Mouse (Mus musculus) yolk sac, embryonic 10.5 days (tissue): Measurements from ENCODE around the gene Psmb10.
A peak's percentile ranks its signal among the peaks of the same experiment; 100 is the strongest.

Source experiments
- DNase-seq: peaks from one replicate; pipeline ENCODE4 v3.0.0-alpha.2; 2017; ENCODE audit warnings: low spot score

Gene Psmb10

DNA sequence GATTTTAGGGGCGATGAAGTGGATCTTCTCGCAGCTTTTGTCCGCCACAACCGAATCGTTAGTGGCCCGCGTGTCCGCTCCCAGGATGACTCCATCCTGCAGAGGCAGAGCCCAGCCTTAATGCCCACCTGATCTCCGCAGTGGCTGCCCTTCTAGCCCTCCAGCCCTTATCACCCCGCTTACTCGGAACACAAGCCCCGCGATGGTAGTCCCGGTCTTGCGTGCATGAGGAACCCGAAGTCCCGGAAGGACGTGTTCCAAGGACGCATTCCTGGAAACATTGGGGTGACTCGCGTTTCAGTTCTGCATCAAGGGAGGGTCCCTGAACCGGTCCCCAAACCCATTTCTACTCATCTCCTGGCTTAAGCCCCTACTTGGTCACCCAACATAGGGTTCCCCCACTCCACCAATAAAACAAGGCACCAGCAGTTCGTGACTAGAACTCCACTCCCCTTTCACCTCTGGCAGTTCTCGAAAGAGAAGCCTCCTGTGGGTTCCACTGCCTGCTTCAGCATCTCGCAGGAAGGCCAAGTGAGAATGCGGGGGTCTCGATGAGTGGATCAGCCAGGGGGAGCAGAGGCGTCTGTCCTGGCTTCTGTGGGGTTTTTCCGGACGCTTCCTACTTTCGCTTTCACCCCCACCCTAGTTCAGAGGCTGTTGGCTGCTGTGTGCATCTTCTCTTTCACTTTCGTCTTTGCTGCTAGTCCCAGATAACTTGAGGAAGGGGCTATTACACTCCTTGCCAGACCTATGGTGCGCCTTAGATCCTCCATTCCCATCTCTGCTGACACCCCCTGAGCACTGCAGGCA is 543 bp downstream of the Psmb10 start:
- no peak for DNase-seq

GRCm38 (mm10) chr8:105936866-105937475 is 1.3 kb downstream of the Psmb10 start:
- DNase-seq, result peak; percentile 93

DNA sequence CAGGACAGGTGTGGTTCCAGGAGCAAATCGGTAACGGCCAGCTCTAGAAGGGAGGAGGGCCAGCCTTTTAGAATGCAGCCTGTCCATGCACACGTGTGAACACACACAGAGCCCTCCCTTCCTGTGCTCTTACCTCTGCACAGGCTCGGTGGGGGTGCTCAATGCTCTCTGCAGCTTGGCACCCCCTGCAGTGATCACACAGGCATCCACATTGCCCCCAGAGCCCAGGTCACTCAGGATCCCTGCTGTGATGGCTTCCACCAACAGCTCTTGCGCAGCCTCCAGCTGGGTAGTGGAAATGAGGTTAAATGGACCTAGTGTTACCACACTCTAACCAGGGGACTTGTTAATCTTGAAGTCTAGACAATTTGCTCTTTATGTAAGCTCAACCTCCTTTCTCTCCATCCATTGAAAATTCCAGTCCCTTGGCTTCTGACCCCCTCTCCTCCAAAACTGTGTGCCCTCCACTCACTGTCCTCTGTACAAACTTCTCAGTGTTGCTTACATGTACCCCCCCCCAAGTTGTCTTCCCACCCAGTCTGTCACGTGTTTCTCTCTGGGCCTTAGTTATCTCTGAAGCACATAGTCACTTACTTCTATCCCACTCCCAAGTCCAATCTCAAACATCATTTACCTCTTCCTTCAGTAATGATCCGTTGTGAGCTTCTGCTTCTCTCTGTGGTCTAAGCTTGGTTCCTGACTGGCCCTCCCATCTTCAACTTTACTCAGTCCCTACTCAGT is 2.2 kb downstream of the Psmb10 start:
- no peak for DNase-seq

GRCm38 (mm10) chr8:105935105-105935504 is 3.1 kb downstream of the Psmb10 start:
- DNase-seq, result no peak

- DNase-seq, result no peak
Measured at GRCm38 (mm10) chr8:105933762-105934161, 4.5 kb downstream of the Psmb10 start, which contains the start of gene Ctrl. Ctrl (minus strand) TSS chr8:105933862.

DNA sequence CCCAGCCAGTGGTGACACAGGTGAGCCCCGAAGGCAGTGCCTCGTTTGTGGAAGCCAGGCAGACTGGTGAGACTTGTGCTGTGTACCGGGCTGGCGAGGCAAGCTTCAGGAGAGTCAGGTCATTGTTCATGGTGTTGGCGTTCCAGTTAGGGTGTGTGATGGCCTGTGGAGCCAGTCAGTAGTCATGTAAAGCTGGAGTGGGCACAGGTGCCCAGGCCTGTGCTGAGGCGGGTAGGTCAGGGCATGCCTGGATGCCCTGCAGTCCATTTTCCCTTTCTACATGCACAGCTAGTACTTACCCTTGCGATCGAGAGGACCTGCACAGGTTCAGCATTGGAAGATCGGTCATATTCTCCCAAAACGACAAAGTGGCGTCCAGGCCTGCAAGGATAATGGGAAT is 5.7 kb downstream of the Psmb10 start:
- no peak for DNase-seq

DNA sequence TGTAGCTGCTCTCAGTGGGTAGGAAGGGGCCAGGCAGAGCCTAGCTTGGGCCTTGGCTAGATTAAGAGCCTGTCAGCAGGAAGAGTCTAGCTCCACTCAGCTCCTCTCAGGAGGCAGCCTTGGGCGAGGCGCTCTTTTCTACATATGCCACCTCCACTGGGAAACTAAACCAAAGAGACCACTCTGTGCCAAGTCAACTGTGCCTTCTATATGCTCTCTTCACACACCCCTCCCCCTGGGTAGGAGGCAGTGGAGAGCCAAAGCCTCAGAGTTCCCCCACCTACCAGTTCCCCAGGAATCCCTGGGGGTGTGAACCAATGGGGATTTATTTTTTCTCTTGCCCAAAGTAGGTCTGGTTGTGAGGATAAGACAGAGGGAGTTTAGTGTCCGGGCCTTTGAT is 7.0 kb downstream of the Psmb10 start:
- DNase-seq, result no peak

DNA sequence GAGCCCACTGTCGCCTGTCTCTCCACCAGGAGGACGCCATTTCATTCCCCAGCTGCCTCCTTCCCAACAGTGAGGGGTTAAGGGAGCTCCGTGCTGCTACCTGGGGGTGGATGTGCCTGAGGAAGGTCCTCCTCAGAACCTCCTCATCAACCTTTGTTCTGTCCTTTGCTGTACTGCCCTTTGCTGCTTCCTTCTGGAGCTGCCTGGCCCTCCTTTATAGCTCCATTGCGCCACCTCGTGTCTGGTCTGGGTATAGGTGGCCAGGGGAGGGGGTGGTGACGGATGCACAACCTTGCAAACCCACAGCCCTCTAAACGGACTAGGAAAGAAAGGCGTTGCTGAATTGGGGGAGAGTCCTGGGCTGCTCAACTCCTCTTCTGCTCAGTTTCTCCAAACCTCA is 7.6 kb downstream of the Psmb10 start:
- peak; percentile 74 for DNase-seq

GRCm38 (mm10) chr8:105925123-105925522 is 13.1 kb downstream of the Psmb10 start:
- DNase-seq, result no peak

- DNase-seq, result no peak
Measured at GRCm38 (mm10) chr8:105919390-105919789, 18.9 kb downstream of the Psmb10 start.

- no peak for DNase-seq
Measured at GRCm38 (mm10) chr8:105900941-105901616, 37.2 kb downstream of the Psmb10 start.

- DNase-seq, result peak; percentile 95
Measured at GRCm38 (mm10) chr8:105900180-105900940, 37.9 kb downstream of the Psmb10 start, which contains the start of gene Pskh1. Pskh1 (plus strand) TSS chr8:105900441.

DNA sequence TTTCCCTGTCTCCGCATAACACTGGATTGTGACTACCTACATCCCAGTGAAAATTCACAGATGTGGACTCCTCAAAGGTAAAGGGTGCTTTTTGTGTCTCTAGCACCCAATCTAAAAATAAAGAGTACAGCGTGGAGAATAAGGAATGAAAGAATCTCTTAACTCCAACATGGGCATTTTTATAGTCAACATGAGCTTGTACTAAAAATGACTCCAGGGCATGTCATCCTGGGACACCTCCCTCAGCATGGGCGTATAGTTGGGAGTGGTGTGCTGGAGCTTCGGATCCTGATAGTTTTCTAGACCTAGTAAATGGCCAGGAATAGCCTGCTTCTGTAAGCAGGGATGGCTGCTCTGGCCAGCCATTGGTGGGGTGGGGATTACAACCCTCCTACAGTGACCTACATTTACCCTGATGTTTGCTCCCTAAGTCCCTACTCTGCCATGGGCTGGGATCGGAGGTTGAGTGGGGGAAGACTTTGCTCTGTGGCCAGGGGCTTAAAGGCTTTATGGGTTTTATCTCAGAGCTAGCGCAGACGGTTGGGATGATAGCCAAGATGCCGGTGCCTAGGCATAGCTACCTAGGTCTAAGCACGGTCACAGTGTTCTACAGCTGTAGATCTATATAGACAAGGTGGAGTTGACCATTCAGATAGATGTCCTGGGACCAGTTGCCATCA is 40.3 kb downstream of the Psmb10 start:
- DNase-seq, result no peak

GRCm38 (mm10) chr8:105893339-105893738 is 44.9 kb downstream of the Psmb10 start, which contains the start of gene Nrn1l:
Nrn1l (plus strand) TSS chr8:105893567.
- DNase-seq, result peak; percentile 40

GRCm38 (mm10) chr8:105892432-105892831 is 45.8 kb downstream of the Psmb10 start:
- DNase-seq, result no peak

GRCm38 (mm10) chr8:105890870-105891269 is 47.4 kb downstream of the Psmb10 start:
- DNase-seq, result no peak

DNA sequence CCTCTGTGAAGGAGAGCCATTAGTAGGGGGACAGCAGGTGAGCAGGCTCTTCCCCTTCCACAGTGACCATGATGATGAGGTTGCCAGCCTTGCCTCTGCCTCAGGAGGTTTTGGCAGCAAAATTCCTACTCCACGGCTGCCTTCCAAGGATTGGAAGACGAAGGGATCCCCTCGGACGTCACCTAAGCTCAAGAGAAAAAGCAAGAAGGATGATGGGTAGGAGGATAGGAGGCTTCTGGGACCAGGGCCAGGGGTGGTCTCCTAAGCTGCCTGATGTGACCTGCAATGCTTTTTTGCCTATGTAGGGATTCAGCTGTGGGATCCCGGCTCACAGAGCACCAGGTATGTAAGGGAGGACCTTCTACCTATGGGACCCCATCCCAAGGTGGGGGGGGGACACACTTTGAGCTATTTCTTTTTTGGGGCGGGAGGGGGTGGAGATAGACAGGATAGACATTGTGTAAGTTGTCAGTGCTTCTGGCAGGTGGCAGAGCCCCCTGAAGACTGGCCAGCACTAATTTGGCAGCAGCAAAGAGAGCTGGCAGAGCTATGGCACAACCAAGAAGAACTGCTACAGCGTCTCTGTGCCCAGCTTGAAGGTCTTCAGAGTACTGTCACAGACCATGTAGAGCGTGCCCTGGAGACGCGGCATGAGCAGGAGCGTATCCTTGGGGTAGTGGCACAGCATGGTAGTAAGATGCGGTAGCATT is 48.3 kb downstream of the Psmb10 start:
- DNase-seq, result no peak
